16 mouse cellular contexts compared by ENCODE assay signal in genomic region chr17:35070556-35071229, GRCm38 (mm10). TPM values are rescaled to one million over a fixed set of nuclear protein-coding genes. Genes with fewer than 3 reads are reported as not detected.
DNase-seq lines count a peak whose midpoint lies in the region; ATAC-seq and TF ChIP-seq lines count a peak whose summit lies in the region.
"Had no signal": no experiment of that assay in that cellular context is flagged by ENCODE, and none has a peak within 500 bp of the region (broad histone marks: within the 10 kb centered on the region; RNA-seq: fewer than 3 reads in every experiment).

No protein-coding gene starts in this region.

- H3K36me3 ChIP-seq in stomach, embryonic 15.5 days, result no peaks in the 10 kb centered on the region
- H3K36me3 ChIP-seq: embryonic facial prominence, embryonic 13.5 days; midbrain, embryonic 12.5 days; neural tube, embryonic 13.5 days had no signal

- no peak for TF ChIP-seq POLR2A in cortical plate, adult 2 months (IDR thresholded peaks at IDR 0.05; ENCODE audit: extremely low read depth, insufficient read depth, low read length)

- H3K4me3 ChIP-seq in cortical plate, adult 2 months (ENCODE audit: insufficient read depth, low read length), result no peak overlapping the region
- no peak overlapping the region for H3K4me3 ChIP-seq in stomach, embryonic 15.5 days (replicated peaks)
- H3K4me3 ChIP-seq: embryonic facial prominence, embryonic 13.5 days; midbrain, embryonic 12.5 days; neural tube, embryonic 13.5 days had no signal

- no peaks in the 10 kb centered on the region for H3K9me3 ChIP-seq in stomach, embryonic 15.5 days
- H3K9me3 ChIP-seq: embryonic facial prominence, embryonic 13.5 days; midbrain, embryonic 12.5 days; neural tube, embryonic 13.5 days had no signal

- H3K27ac ChIP-seq in cortical plate, adult 2 months (ENCODE audit: insufficient read depth, low read length), result no peak overlapping the region
- H3K27ac ChIP-seq in stomach, embryonic 15.5 days, result peak overlapping the region; percentile 52; the same call in 1 of the 2 replicates
- H3K27ac ChIP-seq: embryonic facial prominence, embryonic 13.5 days; midbrain, embryonic 12.5 days; neural tube, embryonic 13.5 days had no signal

- H3K4me1 ChIP-seq in cortical plate, adult 2 months (ENCODE audit: control insufficient read depth, insufficient read depth, low read length), result no peaks in the 10 kb centered on the region
- H3K4me1 ChIP-seq in stomach, embryonic 15.5 days, result peaks cover under 1% of the 10 kb centered on the region; the same call in 1 of the 2 replicates

- peak; percentile 36 for DNase-seq in urinary bladder, postnatal 14 days (ENCODE audit: low spot score)
- DNase-seq in urinary bladder, postnatal 4 days (ENCODE audit: low spot score in 2 of 2), result no peak
- DNase-seq in urinary bladder, adult 18-20 months (ENCODE audit: low spot score in 2 of 2), result no peak
- DNase-seq in kidney, postnatal 36 days, result no peak
- no peak for DNase-seq in heart, adult 8-10 months (ENCODE audit: low spot score)
- DNase-seq: layer of hippocampus, postnatal 36 days had no signal

- no peak overlapping the region for H3K9ac ChIP-seq in stomach, embryonic 15.5 days
- H3K9ac ChIP-seq: embryonic facial prominence, embryonic 13.5 days; midbrain, embryonic 12.5 days; neural tube, embryonic 13.5 days had no signal

- no peak overlapping the region for H3K4me2 ChIP-seq in stomach, embryonic 15.5 days
- H3K4me2 ChIP-seq: embryonic facial prominence, embryonic 13.5 days; liver, embryonic 11.5 days; midbrain, embryonic 12.5 days; neural tube, embryonic 13.5 days had no signal

- H3K27me3 ChIP-seq in stomach, embryonic 15.5 days (replicated peaks), result 0 out of 2 replicates have a peak, but pooled peaks cover 6% of the 10 kb centered on the region

- 35% methylated on average over 6 of the region's 6 CpGs for WGBS in stomach, embryonic 15.5 days

- 0 out of 2 replicates have a peak, but pooled peaks have one; percentile 10 for TF ChIP-seq CTCF in cortical plate, adult 2 months (IDR thresholded peaks at IDR 0.05; ENCODE audit: extremely low read depth, insufficient read depth, low read length)

- ATAC-seq in stomach, embryonic 15.5 days (ENCODE audit: insufficient read depth, low FRiP score, low read depth), result peak; percentile 44; the same call in 1 of the 2 replicates
- ATAC-seq: forebrain, embryonic 16.5 days; hindbrain, embryonic 16.5 days had no signal

RNA-seq across cellular contexts. Expression of gene Mpig6b, which starts 4.7 kb away (rescaled TPM):
- not detected in 2 replicates for polyA plus RNA-seq in cortical plate, adult 2 months (2012; rRNA removed)
- 0.44 and 0.73 TPM in 2 replicates for polyA plus RNA-seq in stomach, embryonic 15.5 days (2015; fragmentation: Nextera tagmentation; extraction: Ambion mirVana)
- total RNA-seq in heart, adult 8-10 months (2022), result 1 to 10 TPM in 1 of 4 experiments, under 1 TPM in 3; 0.34 to 1.0 (median 0.85) TPM
- total RNA-seq: layer of hippocampus, postnatal 36 days had no signal
- polyA plus RNA-seq: forebrain, embryonic 16.5 days had no signal

RNA-seq across cellular contexts. Expression of gene Ly6g6c, which starts 5.5 kb away (rescaled TPM):
- not detected in 2 replicates for polyA plus RNA-seq in cortical plate, adult 2 months (2012; rRNA removed)
- polyA plus RNA-seq in stomach, embryonic 15.5 days (2015; fragmentation: Nextera tagmentation; extraction: Ambion mirVana), result 6.2 and 17.2 TPM in 2 replicates
- not detected for total RNA-seq in heart, adult 8-10 months (2022)
- total RNA-seq: layer of hippocampus, postnatal 36 days had no signal
- polyA plus RNA-seq: forebrain, embryonic 16.5 days; heart, embryonic 14.5 days; hindbrain, embryonic 16.5 days; kidney, embryonic 16.5 days; midbrain, embryonic 12.5 days; neural tube, embryonic 13.5 days had no signal

RNA-seq across cellular contexts. Expression of gene Ly6g6e, which starts 6.0 kb away (rescaled TPM):
- polyA plus RNA-seq in cortical plate, adult 2 months (2012; rRNA removed), result 4.8 and 5.5 TPM in 2 replicates
- polyA plus RNA-seq in stomach, embryonic 15.5 days (2015; fragmentation: Nextera tagmentation; extraction: Ambion mirVana), result 9.4 and 16.8 TPM in 2 replicates
- not detected for total RNA-seq in heart, adult 8-10 months (2022)
- polyA plus RNA-seq: liver, embryonic 11.5 days had no signal

RNA-seq across cellular contexts. Expression of gene Ly6g6d, which starts 7.2 kb away (rescaled TPM):
- polyA plus RNA-seq in cortical plate, adult 2 months (2012; rRNA removed), result 1.8 and 3.6 TPM in 2 replicates
- polyA plus RNA-seq in stomach, embryonic 15.5 days (2015; fragmentation: Nextera tagmentation; extraction: Ambion mirVana), result 3.6 and 4.4 TPM in 2 replicates
- under 1 TPM in 3 of 4 experiments, not detected in 1; 0.69 to 0.95 (median 0.85) TPM for total RNA-seq in heart, adult 8-10 months (2022)

RNA-seq across cellular contexts. Expression of gene Ddah2, which starts 11.9 kb away (rescaled TPM):
- polyA plus RNA-seq in cortical plate, adult 2 months (2012; rRNA removed), result 25.1 and 26.8 TPM in 2 replicates
- polyA plus RNA-seq in stomach, embryonic 15.5 days (2015; fragmentation: Nextera tagmentation; extraction: Ambion mirVana), result 210 and 216 TPM in 2 replicates
- total RNA-seq in heart, adult 8-10 months (2022), result 10 to 100 TPM; 13.5 to 22.7 (median 21.5) TPM
